Mouse (Mus musculus) myocyte (in vitro differentiated cells): ENCODE measurements around the gene Sfrp2. TPM values are rescaled to one million over a fixed set of nuclear protein-coding genes. Genes with fewer than 3 reads are reported as not detected.
A peak's percentile ranks its signal among the peaks of the same experiment; 100 is the strongest.

Experiments
- H3K27me3 ChIP-seq: one replicate; pipeline ENCODE4 v1.6.1; 2011; ENCODE audit not compliant: control insufficient read depth, insufficient read depth, insufficient read length
- H3K36me3 ChIP-seq: one replicate; pipeline ENCODE4 v1.6.1; 2011; ENCODE audit not compliant: control insufficient read depth, insufficient read depth
- H3K4me2 ChIP-seq: one replicate; pipeline ENCODE4 v1.6.1; 2011; ENCODE audit warnings: low read depth, control low read depth
- H3K4me3 ChIP-seq: one replicate; pipeline ENCODE4 v1.5.1; 2011; ENCODE audit warnings: mild to moderate bottlenecking, control low read depth, moderate library complexity
- H3K79me2 ChIP-seq: one replicate; pipeline ENCODE4 v1.6.1; 2011; ENCODE audit not compliant: control insufficient read depth, insufficient read depth
- H3ac ChIP-seq: one replicate; pipeline ENCODE4 v1.6.1; 2011; ENCODE audit not compliant: control insufficient read depth, insufficient read length
- CEBPB ChIP-seq: IDR thresholded peaks from 2 replicates; pipeline ENCODE4 v1.6.1; 2011; ENCODE audit warnings: mild to moderate bottlenecking, moderate library complexity; ENCODE audit not compliant: poor library complexity, insufficient read depth, severe bottlenecking
- E2F4 ChIP-seq: IDR thresholded peaks from one replicate; pipeline ENCODE4 v1.6.1; 2011; ENCODE audit warnings: mild to moderate bottlenecking, control low read depth, moderate library complexity; ENCODE audit not compliant: insufficient read depth
- MAX ChIP-seq: IDR thresholded peaks from one replicate; pipeline ENCODE4 v1.6.1; 2011; ENCODE audit warnings: low read depth, mild to moderate bottlenecking, control low read depth
- MYOD1 ChIP-seq, 3 experiments: IDR thresholded peaks; one replicate each; pipeline ENCODE4 v1.6.1; 2011; ENCODE audit warnings: control low read depth in 2 of 3, low read depth in 2 of 3, mild to moderate bottlenecking in 2 of 3, moderate library complexity in 1 of 3; ENCODE audit not compliant: insufficient read length in 2 of 3, control insufficient read depth in 1 of 3
- MYOG ChIP-seq, 3 experiments: IDR thresholded peaks; one replicate each; pipeline ENCODE4 v1.6.1; 2011; ENCODE audit warnings: control low read depth in 2 of 3, low read depth in 2 of 3, mild to moderate bottlenecking in 2 of 3; ENCODE audit not compliant: insufficient read length in 2 of 3, control insufficient read depth in 1 of 3, insufficient read depth in 1 of 3
- POLR2A ChIP-seq: IDR thresholded peaks from one replicate; pipeline ENCODE4 v1.6.1; 2011; ENCODE audit warnings: low read depth, mild to moderate bottlenecking, control low read depth, moderate library complexity; ENCODE audit not compliant: insufficient read length
- POLR2AphosphoS2 ChIP-seq: IDR thresholded peaks from one replicate; pipeline ENCODE4 v1.6.1; 2011; ENCODE audit warnings: low read depth, control low read depth; ENCODE audit not compliant: insufficient read length
- REST ChIP-seq: IDR thresholded peaks from one replicate; pipeline ENCODE4 v1.6.1; 2011; ENCODE audit warnings: mild to moderate bottlenecking, control low read depth, moderate library complexity; ENCODE audit not compliant: insufficient read depth, insufficient read length
- SRF ChIP-seq: IDR thresholded peaks from one replicate; pipeline ENCODE4 v1.6.1; 2011; ENCODE audit warnings: low read depth; ENCODE audit not compliant: control insufficient read depth, insufficient read length
- TCF12 ChIP-seq: IDR thresholded peaks from one replicate; pipeline ENCODE4 v1.6.1; 2011; ENCODE audit warnings: mild to moderate bottlenecking, control low read depth; ENCODE audit not compliant: poor library complexity, insufficient read depth, severe bottlenecking
- TCF3 ChIP-seq: IDR thresholded peaks from one replicate; pipeline ENCODE4 v1.6.1; 2011; ENCODE audit warnings: low read depth, control low read depth; ENCODE audit not compliant: insufficient read length
- USF1 ChIP-seq: IDR thresholded peaks from one replicate; pipeline ENCODE4 v1.6.1; 2011; ENCODE audit warnings: low read depth, mild to moderate bottlenecking, control low read depth, moderate library complexity
- polyA plus RNA-seq: library from polyadenylated mRNA; unstranded; fragments of >200 nt; fragmentation: generic; extraction: Trizol; gene quantifications from one replicate; pipeline ENCODE4 v1.2.1, GENCODE M21; 2012; ENCODE audit warnings: missing spikeins

The Sfrp2 gene
- polyA plus RNA-seq, 1 experiment: 0.05 TPM

DNA sequence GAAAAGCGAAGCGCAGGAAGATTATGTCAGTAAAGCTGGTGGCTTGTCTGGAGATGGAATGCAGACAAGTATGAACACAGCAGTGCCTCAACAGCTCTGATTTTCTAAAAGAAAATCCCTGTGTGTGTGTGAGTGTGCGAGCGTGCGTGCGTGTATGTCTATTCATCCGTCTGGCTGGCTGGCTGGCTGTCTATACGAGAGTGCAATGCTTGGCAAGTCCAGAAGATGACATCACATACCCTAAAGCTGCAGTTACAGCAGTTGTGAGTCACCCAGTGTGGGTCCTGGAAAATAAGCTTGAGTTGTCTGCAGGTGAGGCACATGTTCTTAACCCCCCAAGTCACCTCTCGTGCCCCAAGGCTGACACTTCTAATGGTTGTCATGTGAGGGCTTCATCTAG is 9.3 kb downstream of the Sfrp2 start:
- Histone ChIP-seq H3K36me3 (no peaks in the 10 kb centered on the region), H3K27me3 (peaks cover 5% of the 10 kb centered on the region), H3K4me2 (no peak overlapping the region), H3ac (no peak overlapping the region), H3K79me2 (no peaks in the 10 kb centered on the region), H3K4me3 (no peak overlapping the region)
- no peak for TF ChIP-seq REST

DNA sequence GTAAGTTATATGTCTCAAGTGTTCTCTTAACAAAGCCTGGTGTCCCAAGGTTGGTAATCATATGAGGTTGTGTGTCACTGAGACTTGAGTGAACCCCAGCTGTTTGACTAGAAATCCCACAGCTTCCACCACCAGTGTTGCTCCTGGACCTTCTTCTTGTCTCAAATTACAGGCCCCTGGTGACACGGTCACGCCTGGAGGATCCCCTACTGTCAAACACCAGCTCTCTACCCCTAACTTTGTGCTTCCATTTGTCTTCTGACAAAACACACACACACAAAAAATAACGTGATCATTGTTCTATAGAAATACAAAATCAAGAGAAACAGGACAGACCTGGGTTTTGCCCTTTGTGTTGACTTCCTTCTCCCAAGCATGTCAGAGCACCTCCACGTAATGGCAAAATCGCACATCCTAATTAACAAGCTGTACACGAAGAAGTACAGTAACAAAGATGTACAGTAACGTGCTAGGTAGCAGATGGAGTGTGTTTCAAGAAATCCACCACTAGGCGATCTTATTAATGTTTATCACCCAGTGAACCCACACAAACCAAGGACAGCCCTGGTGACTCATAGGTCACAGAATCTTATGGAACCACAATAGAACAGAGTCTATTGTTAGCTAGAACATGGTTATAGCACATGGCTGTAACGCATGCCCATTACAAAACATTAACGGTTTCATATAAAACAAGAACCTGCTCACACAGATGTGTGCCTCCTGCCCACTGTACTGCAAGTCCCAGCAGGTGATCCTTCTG is 15.5 kb downstream of the Sfrp2 start:
- peaks cover 5% of the 10 kb centered on the region for H3K27me3 ChIP-seq
- no peaks in the 10 kb centered on the region for H3K36me3 ChIP-seq
- H3ac ChIP-seq: no peak overlapping the region
- TF ChIP-seq USF1 (no peak), POLR2A (no peak), TCF3 (no peak)
- H3K4me3 ChIP-seq: no peak overlapping the region
- no peak overlapping the region for H3K4me2 ChIP-seq
- no peaks in the 10 kb centered on the region for H3K79me2 ChIP-seq

DNA sequence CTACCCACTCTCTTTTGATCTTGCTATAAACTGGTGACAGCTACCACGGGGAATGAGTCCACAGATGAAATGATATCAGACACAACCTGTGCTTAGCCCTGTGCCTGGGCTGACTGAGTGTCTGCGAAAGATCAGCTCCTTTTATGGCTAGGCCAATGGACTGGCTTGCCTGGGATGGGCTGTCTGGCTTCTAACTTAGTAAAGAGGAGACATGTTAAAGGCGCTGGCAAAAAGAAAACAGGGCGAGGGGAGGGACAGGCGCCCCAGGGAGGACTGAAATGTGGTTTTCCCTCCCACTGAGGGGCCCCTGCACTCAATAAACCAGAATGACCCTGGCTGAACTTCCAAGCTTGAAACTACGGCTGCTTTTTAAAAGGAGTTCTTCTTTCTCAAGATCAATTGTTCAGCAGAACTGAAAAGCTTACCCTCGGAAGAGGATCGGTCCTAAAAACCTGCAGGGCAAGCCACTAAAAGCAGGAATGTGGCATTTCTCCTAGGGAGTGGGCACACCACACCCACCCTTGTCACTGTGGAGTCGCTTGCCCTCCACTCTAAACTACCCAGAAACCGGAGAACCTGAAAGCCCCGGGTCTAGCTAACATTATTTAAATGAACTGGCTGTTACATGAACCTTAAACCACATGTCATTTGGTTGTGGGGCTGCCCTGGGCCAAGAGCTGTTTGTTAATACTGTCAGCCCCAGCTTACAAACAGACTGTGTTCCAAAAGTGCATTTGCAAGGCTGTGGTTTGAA is 17.8 kb downstream of the Sfrp2 start:
- Histone ChIP-seq H3K4me3 (no peak overlapping the region), H3K4me2 (peak overlapping the region; percentile 24), H3K79me2 (no peaks in the 10 kb centered on the region), H3K27me3 (no peaks in the 10 kb centered on the region), H3ac (no peak overlapping the region), H3K36me3 (no peaks in the 10 kb centered on the region)
- TF ChIP-seq TCF12 (no peak), E2F4 (no peak), MYOD1 (IDR thresholded peaks at IDR 0.05; ENCODE audit: control insufficient read depth in 1 of 3, insufficient read length in 2 of 3, low read depth in 2 of 3) (no peak), TCF3 (no peak), POLR2AphosphoS2 (no peak), USF1 (no peak), SRF (no peak), MYOG (IDR thresholded peaks at IDR 0.05; ENCODE audit: control insufficient read depth in 1 of 3, insufficient read depth in 1 of 3, insufficient read length in 2 of 3, low read depth in 2 of 3) (no peak), MAX (no peak), POLR2A (no peak), REST (no peak), CEBPB (no peak)

DNA sequence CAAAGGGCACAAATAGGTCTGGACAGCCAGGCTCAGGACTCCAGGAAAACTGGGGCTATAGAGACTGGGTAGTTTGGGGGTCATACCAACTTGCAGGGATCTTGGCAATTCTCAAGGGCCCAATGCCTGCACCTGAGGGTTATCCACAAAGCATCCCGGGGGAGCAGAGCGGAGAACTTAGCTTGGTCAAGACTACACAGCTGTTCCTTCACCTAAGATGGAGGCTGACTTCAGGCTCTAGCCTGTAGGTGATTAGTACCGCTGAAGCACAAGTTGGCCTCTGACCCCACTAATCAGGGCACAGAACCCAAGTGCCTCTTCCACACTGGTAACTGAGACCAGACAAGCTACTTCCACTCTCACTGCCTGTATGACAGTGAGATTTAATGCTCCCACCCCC is 18.6 kb downstream of the Sfrp2 start:
- H3ac ChIP-seq: no peak overlapping the region
- no peak for TF ChIP-seq MYOD1 (IDR thresholded peaks at IDR 0.05; ENCODE audit: control insufficient read depth in 1 of 3, insufficient read length in 2 of 3, low read depth in 2 of 3)
- TF ChIP-seq SRF: no peak
- no peak for TF ChIP-seq USF1
- no peak for TF ChIP-seq CEBPB
- no peak for TF ChIP-seq E2F4
- no peak for TF ChIP-seq POLR2AphosphoS2
- H3K79me2 ChIP-seq: no peaks in the 10 kb centered on the region
- H3K27me3 ChIP-seq: peaks cover 6% of the 10 kb centered on the region
- H3K4me3 ChIP-seq: no peak overlapping the region
- H3K4me2 ChIP-seq: no peak overlapping the region
- no peaks in the 10 kb centered on the region for H3K36me3 ChIP-seq

DNA sequence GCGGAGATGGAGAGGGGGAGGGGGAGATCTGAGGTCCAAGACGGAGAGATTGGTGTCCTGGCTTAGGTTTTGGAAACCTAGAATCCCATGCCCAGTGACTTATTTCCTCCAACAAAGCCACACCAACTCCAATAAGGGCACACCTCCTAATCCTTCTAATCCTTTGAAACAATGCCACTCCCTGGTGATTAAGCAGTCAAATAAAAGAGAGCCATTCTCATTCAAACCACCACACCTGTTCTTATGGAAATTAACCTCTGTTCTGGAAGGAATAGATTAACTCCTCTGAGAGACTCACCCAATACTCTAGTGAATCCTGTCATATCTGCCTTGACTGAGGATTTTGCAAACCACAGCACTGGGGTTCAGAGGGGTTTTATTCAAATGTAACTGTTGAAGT is 21.0 kb downstream of the Sfrp2 start:
- H3K27me3 ChIP-seq: peaks cover 11% of the 10 kb centered on the region
- H3ac ChIP-seq: no peak overlapping the region
- TF ChIP-seq CEBPB: no peak
- no peak for TF ChIP-seq TCF12
- no peak for TF ChIP-seq POLR2AphosphoS2
- no peak for TF ChIP-seq MAX
- no peak for TF ChIP-seq SRF
- TF ChIP-seq MYOD1 (IDR thresholded peaks at IDR 0.05; ENCODE audit: control insufficient read depth in 1 of 3, insufficient read length in 2 of 3, low read depth in 2 of 3): no peak
- TF ChIP-seq TCF3: no peak
- no peak for TF ChIP-seq REST
- H3K4me3 ChIP-seq: no peak overlapping the region
- no peak overlapping the region for H3K4me2 ChIP-seq
- no peaks in the 10 kb centered on the region for H3K36me3 ChIP-seq
- no peaks in the 10 kb centered on the region for H3K79me2 ChIP-seq
